Mouse (Mus musculus): Measurements from ENCODE around the gene Col4a1. TPM values are rescaled to one million over a fixed set of nuclear protein-coding genes. Genes with fewer than 3 reads are reported as not detected.

Col4a1 gene
- polyA plus RNA-seq (2012; ENCODE audit: low replicate concordance): 23.1 and 35.9 TPM in 2 replicates

DNA sequence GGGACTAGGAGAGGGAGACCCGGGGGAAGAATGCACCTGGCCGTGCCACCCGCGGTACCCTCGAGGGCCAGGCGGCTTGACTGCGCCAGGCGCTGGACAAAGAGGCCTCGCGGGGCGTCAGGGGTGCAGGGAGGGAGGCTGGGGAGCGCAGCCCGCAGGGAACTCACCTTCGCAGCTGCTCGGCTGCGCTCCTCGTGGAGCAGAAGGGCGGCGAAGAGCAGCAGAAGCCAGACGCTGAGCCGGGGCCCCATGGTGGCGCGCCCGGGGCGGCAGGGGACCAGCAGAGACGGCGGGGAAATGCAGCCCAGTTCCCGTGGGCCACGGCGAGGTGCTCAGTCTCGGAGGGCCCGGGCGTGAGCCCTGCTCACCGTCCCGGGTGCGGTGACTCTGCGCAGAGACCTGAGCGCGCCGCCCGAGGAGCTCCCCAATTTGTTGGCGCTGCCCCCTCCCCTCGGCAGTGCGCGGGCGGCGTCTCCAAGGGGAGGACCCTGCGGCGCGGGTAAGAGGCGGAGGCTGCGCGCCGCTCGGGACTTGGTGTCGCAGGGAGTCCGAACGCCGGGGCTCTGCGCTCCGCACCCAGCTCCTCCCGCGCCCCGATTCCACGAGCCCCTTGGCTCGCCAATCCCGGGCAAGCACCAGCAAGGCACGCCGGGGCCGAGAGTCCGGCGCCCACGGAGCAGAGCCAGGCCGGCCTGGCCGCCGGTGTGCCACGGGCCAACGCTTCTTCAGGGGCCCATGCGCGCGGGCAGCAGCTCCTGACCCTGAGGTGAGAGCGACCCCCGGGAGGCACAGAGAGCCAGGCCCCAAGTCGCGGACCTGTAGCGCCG, at the start of gene Col4a1, which contains the start of gene Col4a2:
TSS of gene Col4a1 (minus strand) at position 478 of the 827 bp plus-strand sequence.
TSS of gene Col4a2 (plus strand) at position 457 of the 827 bp plus-strand sequence.

Other genes with a start within 250 kb of the Col4a1 start
- gene Col4a2, start within 50 bp of the Col4a1 start, polyA plus RNA-seq (2012; ENCODE audit: low replicate concordance): 13.6 and 20.9 TPM in 2 replicates
- 2.9 and 5.5 TPM in 2 replicates for gene Rab20, start 165.9 kb upstream of the Col4a1 start, polyA plus RNA-seq (2012; ENCODE audit: low replicate concordance)
- 26.9 and 49.5 TPM in 2 replicates for gene Naxd, start 184.7 kb upstream of the Col4a1 start, polyA plus RNA-seq (2012; ENCODE audit: low replicate concordance)
- gene Cars2, start 238.0 kb upstream of the Col4a1 start, polyA plus RNA-seq (2012; ENCODE audit: low replicate concordance): 40.5 and 52.0 TPM in 2 replicates
- gene Ing1, start 242.7 kb upstream of the Col4a1 start, polyA plus RNA-seq (2012; ENCODE audit: low replicate concordance): 15.3 and 21.3 TPM in 2 replicates